Comparison of ENCODE assay signal across 23 mouse cellular contexts in genomic region chr11:120418592-120418991, GRCm38 (mm10). TPM values are rescaled to one million over a fixed set of nuclear protein-coding genes. Genes with fewer than 3 reads are reported as not detected.
"Had no signal": no experiment of that assay in that cellular context is flagged by ENCODE, and none has a peak within 500 bp of the region (broad histone marks: within the 10 kb centered on the region; RNA-seq: fewer than 3 reads in every experiment).

No protein-coding gene starts in this region.

- H3K27ac ChIP-seq: neural tube, embryonic 12.5 days; neural tube, embryonic 13.5 days; neural tube, embryonic 15.5 days; stomach, embryonic 15.5 days; stomach, postnatal 0 days had no signal

- H3K27me3 ChIP-seq: neural tube, embryonic 12.5 days; neural tube, embryonic 13.5 days; neural tube, embryonic 15.5 days; stomach, embryonic 15.5 days had no signal

- H3K9ac ChIP-seq: neural tube, embryonic 12.5 days; neural tube, embryonic 13.5 days; neural tube, embryonic 15.5 days; stomach, embryonic 15.5 days had no signal

- H3K9me3 ChIP-seq: neural tube, embryonic 12.5 days; neural tube, embryonic 13.5 days; neural tube, embryonic 15.5 days; stomach, embryonic 15.5 days had no signal

- H3K4me2 ChIP-seq: neural tube, embryonic 12.5 days; neural tube, embryonic 13.5 days; neural tube, embryonic 15.5 days; stomach, embryonic 15.5 days had no signal

- H3K4me3 ChIP-seq: neural tube, embryonic 12.5 days; neural tube, embryonic 13.5 days; neural tube, embryonic 15.5 days; stomach, embryonic 15.5 days had no signal

- DNase-seq: retina, postnatal 1 day; right cerebral cortex, adult 18-20 months; right cerebral cortex, postnatal 14 days; right cerebral cortex, postnatal 25 days; right cerebral cortex, postnatal 4 days; spleen, adult 18-20 months; thymus, adult 18-20 months; thymus, adult 2 months; thymus, postnatal 14 days; thymus, postnatal 25 days; thymus, postnatal 36 days; thymus, postnatal 4 days had no signal

- H3K4me1 ChIP-seq: neural tube, embryonic 12.5 days; neural tube, embryonic 15.5 days had no signal

RNA-seq across cellular contexts. Expression of gene Tspan10, which starts 23.9 kb away (rescaled TPM):
- total RNA-seq: neutrophil, adult 5-6 weeks had no signal
- polyA plus RNA-seq: neural tube, embryonic 13.5 days; neural tube, embryonic 14.5 days; neural tube, embryonic 15.5 days; stomach, embryonic 14.5 days; stomach, embryonic 15.5 days; stomach, embryonic 16.5 days; stomach, postnatal 0 days; urinary bladder, adult 2 months had no signal

RNA-seq across cellular contexts. Expression of gene Pde6g, which starts 34.7 kb away (rescaled TPM):
- total RNA-seq: neutrophil, adult 5-6 weeks had no signal
- polyA plus RNA-seq: stomach, embryonic 14.5 days; thymus, postnatal 0 days had no signal
